Comparison of ENCODE assay signal across 24 mouse cellular contexts in the genomic region with DNA sequence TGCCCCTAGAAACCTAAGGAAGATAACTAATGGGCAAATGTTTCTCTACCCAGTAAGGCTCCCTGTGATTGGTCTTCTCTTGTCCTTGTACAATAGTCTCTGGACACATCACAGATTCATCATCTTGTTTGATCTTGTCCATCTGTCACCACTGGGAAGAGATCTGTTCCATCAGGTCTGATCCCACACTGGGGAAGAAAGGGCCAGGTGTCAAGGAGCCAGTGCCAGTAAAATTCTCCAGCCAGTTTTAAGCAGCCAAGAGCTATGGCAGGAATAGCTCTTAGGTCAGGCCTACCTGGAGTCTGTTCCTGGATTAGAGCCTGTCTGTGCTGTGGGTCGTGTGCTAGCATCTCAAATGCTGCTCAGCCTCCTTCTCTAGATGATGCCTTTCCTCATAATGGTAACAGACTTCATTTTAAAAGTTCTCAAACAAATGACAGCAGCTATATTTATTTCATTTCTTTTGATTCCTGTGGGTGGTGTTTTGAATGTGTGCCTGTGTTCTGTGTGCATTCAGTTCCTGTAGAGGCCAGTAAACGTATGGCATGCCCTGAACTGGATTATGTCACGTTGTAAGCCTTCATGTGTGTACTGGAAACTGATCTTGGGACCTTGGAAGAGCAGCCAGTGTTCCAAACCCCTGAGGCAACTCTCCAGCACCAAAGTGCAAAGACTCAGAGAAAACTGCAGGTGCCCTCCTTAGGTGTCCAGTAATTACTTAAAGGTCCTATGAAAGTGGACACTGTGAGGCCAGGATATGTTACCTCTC. TPM values are rescaled to one million over a fixed set of nuclear protein-coding genes. Genes with fewer than 3 reads are reported as not detected.
DNase-seq lines count a peak whose midpoint lies in the region; ATAC-seq lines count a peak whose summit lies in the region.
"Had no signal": no experiment of that assay in that cellular context is flagged by ENCODE, and none has a peak within 500 bp of the region (broad histone marks: within the 10 kb centered on the region; RNA-seq: fewer than 3 reads in every experiment).

No protein-coding gene starts in this region.

- ATAC-seq in cerebellum, adult (ENCODE audit: insufficient number of reproducible peaks, low FRiP score, low TSS enrichment), result peak; percentile 91
- ATAC-seq: activated CD4-positive, CD25-positive, alpha-beta regulatory T cell, adult 4 months; forebrain, embryonic 13.5 days; hindbrain, postnatal 0 days had no signal

- DNase-seq in cerebellum, postnatal 4 days (ENCODE audit: low spot score in 2 of 2), result no peak
- DNase-seq in brain, adult 2 months (ENCODE audit: low read depth, low spot score), result peak; percentile 96
- DNase-seq in cerebellum, adult 8-10 months, result peak; percentile 80
- peak; percentile 80 to 84 for DNase-seq in cerebellum, postnatal 25 days
- no peak for DNase-seq in thymus, postnatal 4 days
- DNase-seq in adrenal gland, adult 8-10 months, result no peak
- DNase-seq: adrenal gland, adult 2 months; gastrocnemius, postnatal 14 days; heart, adult 18-20 months; heart, postnatal 36 days; lung, embryonic 14.5 days; lung, postnatal 14 days; midbrain, embryonic 14.5 days; right cerebral cortex, postnatal 14 days had no signal

RNA-seq across cellular contexts. Expression of gene 1700001J03Rik, which starts 5.6 kb away (rescaled TPM):
- 1 to 10 TPM in 3 of 4 experiments, under 1 TPM in 1; 0.44 to 4.3 (median 2.1) TPM for total RNA-seq in adrenal gland, adult 8-10 months (2022)
- total RNA-seq: CH12.LX; ES-E14; heart, adult 18-20 months; heart, postnatal 36 days; hindbrain, postnatal 0 days; monocyte, adult 5-6 weeks had no signal

RNA-seq across cellular contexts. Expression of gene Gm6309, which starts 20.2 kb away (rescaled TPM):
- total RNA-seq in adrenal gland, adult 8-10 months (2022), result not detected
- total RNA-seq: adrenal gland, adult 2 months; CH12.LX; ES-E14; gastrocnemius, postnatal 14 days; heart, adult 18-20 months; heart, postnatal 36 days; hindbrain, postnatal 0 days; layer of hippocampus, adult 18-20 months; layer of hippocampus, postnatal 14 days; left cerebral cortex, adult 2 months; monocyte, adult 5-6 weeks had no signal

RNA-seq across cellular contexts. Expression of gene Gm5565, which starts 30.3 kb away (rescaled TPM):
- total RNA-seq in adrenal gland, adult 8-10 months (2022), result not detected
- total RNA-seq: adrenal gland, adult 2 months; CH12.LX; ES-E14; gastrocnemius, postnatal 14 days; heart, adult 18-20 months; heart, postnatal 36 days; hindbrain, postnatal 0 days; layer of hippocampus, adult 18-20 months; layer of hippocampus, postnatal 14 days; left cerebral cortex, adult 2 months; monocyte, adult 5-6 weeks had no signal

RNA-seq across cellular contexts. Expression of gene Rnf6, which starts 30.7 kb away (rescaled TPM):
- total RNA-seq in adrenal gland, adult 8-10 months (2022), result 10 to 100 TPM; 48.8 to 67.7 (median 62.8) TPM

RNA-seq across cellular contexts. Expression of gene Cdk8, which starts 40.3 kb away (rescaled TPM):
- total RNA-seq in adrenal gland, adult 8-10 months (2022), result 10 to 100 TPM; 49.4 to 93.5 (median 75.7) TPM

Comparison
In these comparisons a context has a peak if more than half of its experiments do, and no peak if none do; other contexts are left out.
1. DNase-seq: peak in brain, adult 2 months (single experiment), cerebellum, adult 8-10 months (single experiment) and cerebellum, postnatal 25 days (2 of 2); none in cerebellum, postnatal 4 days (0 of 2), thymus, postnatal 4 days (single experiment) and adrenal gland, adult 8-10 months (single experiment).